Comparison of ENCODE assay signal across 1 mouse cellular context in the genomic region with DNA sequence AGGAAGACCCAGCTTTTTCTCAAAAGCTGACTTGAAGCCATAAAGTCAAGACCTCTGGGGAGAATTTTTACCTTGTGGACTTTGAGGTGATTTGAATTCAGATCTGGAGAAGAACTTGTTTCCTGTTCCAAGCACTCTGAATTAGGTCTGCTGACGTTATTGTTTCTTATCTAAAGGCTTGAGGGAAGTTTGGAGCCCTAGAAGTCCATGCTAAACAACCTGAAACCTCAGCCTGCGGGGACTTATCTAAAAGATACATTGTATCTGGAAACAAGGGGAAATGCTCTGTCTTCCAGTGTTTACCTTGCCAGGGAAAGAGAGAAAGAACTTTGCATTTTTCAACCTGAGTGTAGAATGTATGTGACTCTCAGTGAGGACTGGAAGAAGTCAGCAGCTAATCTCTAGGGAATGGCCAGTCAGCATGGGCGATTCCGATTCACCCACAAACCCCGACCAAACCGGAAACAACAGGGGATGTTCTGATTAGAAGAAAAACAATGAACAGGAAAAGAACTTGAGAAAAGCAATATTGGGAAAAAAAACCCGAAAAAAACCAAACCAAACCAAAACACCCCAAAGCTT.
TF ChIP-seq lines count a peak whose summit lies in the region.

No protein-coding gene starts in this region.

TF ChIP-seq in MEL, 35 proteins besides CTCF, POLR2A, EP300 and RAD21 (continued from another document):
- TF ChIP-seq TCF12 (IDR thresholded peaks at IDR 0.05; ENCODE audit: low read depth, low read length) (peak; percentile 33; the same call in 1 of the 2 replicates), ETS1 (IDR thresholded peaks at IDR 0.05; ENCODE audit: low read depth, low read length) (peak; percentile 68), POLR2AphosphoS5 (IDR thresholded peaks at IDR 0.05; ENCODE audit: borderline replicate concordance, low read depth, low read length) (no peak), GATA1 (IDR thresholded peaks at IDR 0.05; ENCODE audit: low read depth, low read length) (peak; percentile 53; the same call in 1 of the 2 replicates), TBP (IDR thresholded peaks at IDR 0.05; ENCODE audit: low read depth, low read length) (no peak)
